Mouse (Mus musculus) thymus, adult 18-20 months (tissue): ENCODE data around the gene Ufsp2.

ENCODE experiments used
- DNase-seq, 2 experiments: peaks; one replicate each; pipeline ENCODE4 v3.0.0; 2022; ENCODE audit warnings: mixed read lengths in 2 of 2

Gene Ufsp2

DNA sequence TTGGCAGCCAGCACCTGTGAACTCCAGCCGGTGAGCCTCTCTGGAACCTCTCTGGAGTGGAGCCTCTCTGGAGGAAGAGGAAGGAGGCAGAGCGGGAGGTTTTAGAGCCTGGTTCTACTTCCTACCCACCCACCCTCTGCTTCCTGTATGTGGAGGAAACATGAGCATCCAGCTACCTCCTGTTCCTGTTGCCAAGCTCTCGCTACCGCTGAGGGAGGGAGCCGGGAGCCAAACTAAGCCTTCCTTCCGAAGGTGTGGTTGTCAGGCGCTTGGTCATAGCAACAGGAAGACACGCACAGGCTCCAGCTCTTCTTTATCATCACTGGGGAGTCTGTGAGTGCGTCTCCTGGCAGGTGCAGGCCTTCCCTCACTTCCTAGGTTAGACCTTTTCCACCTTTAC is 46.9 kb downstream of the Ufsp2 start:
- DNase-seq = no peak

DNA sequence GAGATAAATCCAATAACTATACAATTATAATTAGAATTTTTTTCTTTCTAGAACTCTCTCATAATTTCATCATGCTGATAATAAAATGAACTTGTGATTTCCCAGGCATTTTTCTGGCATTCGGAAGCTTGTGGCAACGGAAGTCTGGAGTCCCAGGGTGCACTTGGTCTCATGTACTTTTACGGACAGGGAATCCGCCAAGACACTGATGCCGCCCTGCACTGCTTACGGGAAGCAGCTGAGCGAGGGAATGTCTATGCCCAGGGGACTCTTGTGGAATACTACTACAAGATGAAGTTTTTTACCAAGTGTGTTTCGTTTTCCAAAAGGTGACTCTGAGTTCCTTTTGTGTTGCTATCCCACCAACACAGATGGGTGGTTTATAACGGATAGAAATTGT is 47.4 kb downstream of the Ufsp2 start:
- DNase-seq = no peak

DNA sequence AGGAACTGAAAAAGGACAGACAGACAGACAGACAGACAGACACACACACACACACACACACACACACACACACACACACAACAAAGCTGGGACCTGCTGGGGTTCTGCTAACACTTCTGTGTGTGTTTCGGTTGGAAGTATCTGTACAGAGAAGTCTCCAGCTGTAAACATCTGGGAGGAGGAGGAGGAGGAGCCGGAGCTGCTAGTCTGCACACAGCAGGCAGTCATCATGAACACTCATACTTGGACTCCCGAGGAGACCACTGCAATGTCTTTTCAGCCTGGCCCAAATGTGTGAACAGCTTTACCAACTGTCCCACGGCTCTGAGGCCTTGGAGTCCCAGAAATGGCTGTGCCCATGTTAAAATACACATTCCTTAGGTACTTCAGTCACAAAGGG is 49.1 kb downstream of the Ufsp2 start:
- DNase-seq = no peak

DNA sequence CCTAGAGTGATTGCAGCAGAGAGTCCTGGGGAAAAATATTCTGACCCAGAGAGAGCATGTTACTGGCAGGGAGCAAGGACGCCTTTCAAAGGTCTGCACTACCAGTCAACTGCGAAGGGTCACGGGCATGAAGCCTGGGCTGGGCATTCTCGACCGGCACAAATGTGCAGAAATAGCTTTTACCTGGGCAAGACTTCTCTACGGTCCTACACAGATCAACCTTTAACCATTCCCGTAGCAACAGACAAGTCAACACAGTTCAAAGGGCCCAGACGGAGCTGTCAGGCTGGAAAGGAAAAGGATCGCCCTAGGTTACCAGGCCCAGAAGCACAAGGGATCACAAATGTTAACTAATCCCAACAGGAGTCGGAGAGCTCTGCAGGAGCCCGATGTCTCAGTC is 60.9 kb downstream of the Ufsp2 start:
- DNase-seq = no peak

DNA sequence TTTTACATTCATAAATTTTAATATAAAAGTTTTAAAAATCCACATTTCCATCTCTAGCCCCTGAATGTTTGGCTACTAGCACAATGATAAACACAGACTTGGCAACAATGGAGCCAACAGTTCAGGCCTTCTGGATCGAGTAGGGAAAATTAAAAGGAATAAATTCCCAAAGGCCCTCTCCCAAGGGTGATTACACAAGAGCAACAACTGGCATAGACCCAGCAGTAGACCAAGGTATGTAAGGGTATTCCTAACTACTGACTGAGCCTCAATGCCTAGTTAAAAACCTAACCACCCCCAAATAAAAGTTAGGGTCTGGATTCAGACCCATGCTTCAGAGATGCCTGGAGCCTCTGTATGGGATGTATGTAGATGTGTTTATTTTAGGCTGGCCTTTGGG is 64.3 kb downstream of the Ufsp2 start:
- no peak for DNase-seq

DNA sequence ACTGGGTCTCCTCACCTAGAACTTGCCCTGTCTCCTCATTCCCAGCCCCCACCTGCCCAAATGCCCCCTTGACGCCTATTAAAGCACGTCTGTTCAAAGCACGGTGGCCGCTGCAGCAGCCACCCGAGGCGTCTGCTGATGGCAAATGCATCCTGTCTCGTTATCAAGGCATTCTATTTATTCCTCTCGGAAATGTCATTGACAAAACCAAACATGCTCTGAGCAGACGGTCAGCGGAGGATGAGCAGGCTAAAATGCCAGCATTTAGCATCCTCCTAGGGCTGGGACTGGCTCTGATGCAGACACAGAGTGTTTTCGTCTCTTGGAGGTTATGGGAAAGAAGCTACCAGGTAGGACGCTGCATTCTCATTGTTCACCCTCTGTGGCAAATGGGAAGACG is 64.9 kb downstream of the Ufsp2 start:
- no peak for DNase-seq
